Mouse (Mus musculus): ENCODE results near the gene Nrap.
"Not testable (repeated sequence)": the region's sequence is repeated elsewhere in the genome, so short reads cannot be mapped to it uniquely, and the experiment has no call there.

The Nrap gene

DNA sequence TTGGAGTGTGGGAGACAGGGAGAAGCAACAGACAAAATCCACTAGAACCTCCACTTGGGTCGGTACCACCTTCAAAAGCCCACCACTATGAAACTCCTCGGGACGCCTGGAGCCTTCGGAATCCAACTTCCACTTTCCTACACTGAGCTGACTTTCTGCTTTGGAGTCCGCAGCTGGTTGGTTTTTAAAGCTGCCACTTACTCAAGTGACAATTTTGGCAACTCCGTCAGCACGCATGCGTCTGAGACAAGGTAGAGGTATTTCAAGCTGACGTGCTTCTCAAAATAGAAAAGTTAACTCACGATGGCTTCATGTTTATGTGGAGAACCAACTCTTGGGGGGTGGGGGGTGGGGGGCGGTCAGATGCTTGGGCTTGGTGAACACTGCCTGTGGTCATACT, at the start of gene Nrap:
TSS of gene Nrap (minus strand) at position 159 of the 400 bp plus-strand sequence.
- no peak for DNase-seq (ENCODE audit: low spot score in 2 of 2)

DNA sequence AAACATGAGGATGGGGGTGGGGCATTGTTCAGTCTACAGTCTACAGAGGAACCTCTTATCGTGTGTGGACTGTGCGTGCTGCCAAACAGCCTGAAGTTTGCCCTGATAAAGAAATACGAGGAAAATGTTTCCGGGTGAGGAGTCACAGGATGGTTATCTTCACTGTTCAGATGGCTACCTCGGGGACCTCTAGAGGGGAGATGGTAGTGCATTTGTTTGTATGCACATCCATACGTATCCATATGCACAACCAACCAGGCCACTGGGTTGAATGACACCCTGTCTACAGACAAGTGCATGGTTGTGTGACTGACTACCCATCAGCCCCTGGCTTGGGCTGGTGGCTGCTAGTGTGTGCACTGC, 49.2 kb upstream of the Nrap start:
- DNase-seq (ENCODE audit: low spot score in 2 of 2): no peak

DNA sequence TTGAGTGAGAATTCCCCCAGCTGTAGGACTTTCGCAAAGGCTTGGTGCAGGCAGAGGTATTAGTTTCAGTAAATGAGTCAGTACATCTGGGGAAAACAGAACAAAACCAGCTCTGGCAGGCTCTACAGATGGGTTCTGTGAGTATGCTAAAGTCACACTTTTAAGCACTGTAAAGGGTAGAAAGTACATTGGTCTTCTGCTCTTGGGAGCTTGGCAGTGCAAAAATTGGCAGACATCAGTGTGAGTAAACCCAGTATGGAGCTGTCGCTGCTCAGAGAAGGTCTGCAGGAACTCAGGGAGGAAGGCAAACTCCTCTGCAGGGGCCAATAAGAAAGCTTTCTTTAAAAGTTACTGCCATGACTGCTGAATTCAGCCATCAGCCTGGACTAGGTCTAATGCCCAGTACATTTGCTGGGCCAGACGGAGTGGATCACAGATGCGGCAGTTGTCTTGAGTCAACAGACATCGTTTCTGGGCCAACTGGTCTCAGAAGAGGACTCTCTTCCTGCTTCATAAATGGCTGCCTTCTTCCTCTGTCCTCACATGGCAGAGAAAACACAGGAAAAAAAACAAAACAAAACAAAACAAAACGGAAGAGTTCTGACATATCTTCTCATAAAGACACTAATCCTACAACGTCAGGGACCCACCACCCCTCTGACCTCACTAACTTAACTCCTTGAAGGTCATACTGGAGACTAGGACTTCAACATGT, 48.7 kb upstream of the Nrap start:
- DNase-seq (ENCODE audit: low spot score in 2 of 2): no peak

DNA sequence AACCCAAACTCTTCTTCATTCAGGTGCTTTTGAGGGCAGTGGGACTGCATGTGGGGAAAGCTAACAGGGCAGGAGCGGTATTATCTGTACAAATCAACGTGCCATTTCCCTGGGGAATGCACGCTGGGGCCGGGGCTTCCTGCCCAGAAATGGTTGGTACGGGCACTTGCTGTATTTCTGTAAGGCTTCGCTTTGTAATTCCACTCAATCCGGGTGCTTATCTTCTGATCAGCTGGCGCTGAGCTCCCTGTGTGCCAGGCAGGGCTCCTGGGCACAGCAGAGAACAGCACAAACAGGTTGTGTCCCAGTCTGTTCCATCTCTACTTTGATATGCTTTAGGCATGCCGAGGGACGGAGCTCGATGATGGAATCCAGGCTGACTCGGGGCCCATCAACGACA, 46.5 kb upstream of the Nrap start:
- DNase-seq (ENCODE audit: low spot score in 2 of 2): no peak

DNA sequence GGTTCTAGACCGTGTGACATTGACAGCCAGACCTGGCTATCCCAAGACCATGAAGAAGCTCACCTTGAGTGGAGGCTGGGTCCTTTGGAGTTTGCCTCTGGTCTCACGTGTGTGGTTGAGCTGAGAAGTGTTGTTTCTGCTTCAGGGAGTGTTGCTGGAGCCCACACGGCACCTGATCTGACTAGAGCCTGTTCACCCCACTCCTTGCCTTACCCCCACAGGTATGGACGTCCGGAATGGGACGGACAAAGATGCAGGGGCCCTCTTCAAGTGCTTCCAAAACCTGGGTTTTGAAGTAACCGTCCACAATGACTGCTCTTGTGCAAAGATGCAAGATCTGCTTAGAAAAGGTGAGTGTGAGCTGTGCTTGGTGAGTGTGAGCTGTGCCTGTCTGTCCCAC, 43.7 kb upstream of the Nrap start:
- no peak for DNase-seq (ENCODE audit: low spot score in 2 of 2)

DNA sequence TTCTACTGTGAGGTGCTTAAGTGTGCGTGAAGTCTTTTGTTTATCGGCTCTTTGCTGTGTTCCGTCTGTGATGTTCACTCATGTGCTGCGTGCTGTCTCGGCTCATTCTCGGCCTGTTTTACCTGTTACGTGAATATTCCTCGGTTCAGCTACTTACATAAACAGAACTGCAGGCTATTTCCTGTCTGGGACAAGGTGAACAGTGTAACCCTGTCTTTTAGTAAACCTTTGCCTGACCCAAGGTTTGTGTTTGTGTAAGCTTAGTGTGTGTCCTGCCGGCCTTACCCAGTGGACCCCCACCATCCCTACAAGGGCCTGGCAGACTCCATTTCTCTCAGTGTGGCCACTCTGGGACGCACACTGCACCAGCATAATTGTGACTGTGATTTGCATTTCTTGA, 42.9 kb upstream of the Nrap start:
- no peak for DNase-seq (ENCODE audit: low spot score in 2 of 2)

DNA sequence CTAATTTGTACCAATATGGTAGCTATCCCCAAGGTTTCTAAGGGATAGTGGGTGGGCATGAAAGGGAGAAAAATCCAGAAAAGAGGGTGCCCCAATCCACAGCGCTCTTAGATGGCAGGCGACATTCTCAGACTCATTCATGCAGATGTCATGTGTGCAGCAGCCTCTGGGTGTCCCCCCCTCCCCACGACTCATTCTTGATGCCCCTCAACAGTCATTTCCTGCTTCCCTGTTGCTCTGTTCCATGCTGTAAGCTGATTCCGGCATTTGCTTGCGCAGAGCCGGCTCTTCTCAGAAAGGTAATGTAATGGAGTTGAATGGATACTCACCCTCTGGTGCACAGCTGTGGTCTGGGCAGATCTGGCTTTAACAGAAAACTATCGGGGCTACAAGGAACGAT, 40.5 kb upstream of the Nrap start:
- no peak for DNase-seq (ENCODE audit: low spot score in 2 of 2)

DNA sequence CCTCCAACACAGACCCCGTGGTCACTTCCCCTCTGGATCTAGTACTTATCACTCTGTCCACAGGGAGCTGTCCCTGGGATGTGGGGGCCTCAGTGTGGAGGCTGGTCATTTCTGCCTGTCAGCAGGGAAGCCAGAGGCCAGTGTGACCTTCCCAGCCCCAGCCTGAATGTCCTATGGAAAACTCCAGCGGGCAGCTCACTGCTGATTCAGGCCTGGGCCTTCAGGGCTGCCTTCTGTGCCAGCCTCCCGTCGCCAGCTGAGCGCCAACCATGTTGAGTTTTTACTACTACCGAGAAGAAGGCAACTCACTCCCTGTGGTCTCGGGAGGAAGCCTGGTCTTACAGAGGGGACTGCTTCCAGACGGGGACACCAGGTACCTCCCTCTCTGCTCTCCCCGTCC, 35.7 kb upstream of the Nrap start:
- no peak for DNase-seq (ENCODE audit: low spot score in 2 of 2)

DNA sequence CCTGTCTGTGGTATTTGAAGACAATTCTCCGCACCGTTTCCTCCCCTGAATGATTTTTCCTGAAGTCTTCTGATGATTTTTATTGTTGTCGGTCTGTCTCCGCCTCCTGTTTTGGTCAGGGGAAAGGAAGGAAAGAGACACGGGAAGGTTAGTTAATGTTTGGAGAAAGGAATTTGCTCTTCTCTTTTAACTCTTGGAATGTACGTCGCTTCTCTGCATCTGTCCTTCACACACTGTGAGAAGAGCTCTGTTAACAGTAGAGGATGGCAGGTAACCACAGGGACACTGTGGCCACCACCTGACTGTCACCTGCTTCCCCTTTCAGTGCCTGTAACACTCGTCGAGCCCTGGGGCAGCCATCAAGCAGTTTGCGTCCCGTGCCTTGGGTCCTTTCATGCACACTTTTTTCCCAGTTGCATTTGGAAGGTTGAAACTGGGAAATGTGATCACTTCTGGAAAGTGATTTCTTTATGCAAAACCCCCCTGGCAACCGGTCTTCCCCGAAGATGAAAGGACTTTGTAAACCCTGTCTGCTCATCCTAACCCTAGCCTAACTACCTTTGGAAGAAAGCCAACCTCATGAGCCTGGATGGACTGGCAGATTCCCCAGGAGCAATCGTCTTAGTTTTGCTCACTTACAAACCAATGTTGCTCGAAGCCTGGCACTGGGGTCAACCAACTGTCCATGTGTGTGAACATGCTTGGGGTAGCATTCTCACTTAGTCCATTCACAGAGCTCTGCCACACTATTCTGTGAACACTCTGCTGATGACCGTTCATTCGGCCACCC, 35.0 kb upstream of the Nrap start:
- DNase-seq (ENCODE audit: low spot score in 2 of 2): no peak

DNA sequence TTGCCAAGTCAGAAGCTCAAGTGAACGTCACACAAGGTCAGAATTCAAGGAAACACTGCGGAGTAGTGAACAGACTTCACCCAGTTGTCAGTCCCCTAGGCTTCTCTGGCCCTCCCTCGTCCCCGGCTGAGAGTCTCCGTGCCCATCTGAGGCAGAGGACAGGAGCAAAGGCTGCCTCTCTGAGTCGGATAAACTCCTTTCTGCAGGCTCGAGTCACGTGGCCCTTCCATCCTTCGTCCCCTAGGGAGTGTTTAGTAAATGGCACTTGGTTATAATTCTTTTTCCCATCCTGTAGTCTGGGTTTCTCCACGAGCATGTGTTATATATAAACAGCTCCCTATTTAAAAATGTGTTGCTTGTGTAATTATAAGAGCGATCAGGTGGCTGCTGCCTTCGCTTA, 33.5 kb upstream of the Nrap start:
- DNase-seq (ENCODE audit: low spot score in 2 of 2): peak in 1 of 2 experiments; percentile 22

DNA sequence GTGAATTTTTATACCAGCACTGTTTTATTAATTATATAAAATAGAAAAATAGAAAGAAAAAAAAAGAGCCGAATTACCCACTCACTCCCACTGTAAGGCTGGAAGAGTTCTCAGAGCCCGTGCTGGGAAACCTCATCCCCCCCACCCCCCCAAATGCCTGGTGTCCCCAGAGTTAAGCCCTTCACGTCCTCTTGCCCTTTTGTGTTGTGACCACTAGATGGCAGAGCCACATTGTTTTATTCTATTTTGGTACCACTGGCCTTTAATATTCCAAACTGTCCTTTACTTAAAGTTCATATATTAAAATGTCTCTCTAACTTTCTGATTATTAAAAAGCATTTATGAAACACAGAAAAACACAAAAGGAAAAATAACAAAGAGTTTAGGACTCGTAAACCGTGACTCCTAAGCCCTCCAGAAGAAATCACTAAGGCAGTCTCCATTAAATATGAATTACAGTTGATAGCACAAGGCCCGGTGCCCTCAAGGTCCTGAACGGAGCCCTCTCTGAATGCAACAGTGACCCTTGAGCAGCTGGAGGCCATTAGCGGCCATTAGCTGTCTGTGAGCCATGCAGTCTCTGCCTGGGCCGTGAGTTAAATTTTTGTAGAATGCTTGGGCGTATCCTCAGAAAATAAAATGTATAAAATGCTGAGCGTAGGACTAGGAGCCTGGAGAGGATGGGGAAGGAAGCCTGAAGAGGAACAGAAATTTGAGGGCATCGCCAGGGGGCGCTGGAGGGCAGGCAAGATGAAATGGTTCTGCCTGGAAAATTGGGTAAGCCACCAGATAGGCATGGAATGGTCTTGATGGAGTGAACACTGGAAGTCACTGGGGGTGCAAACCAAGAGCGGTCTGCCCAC, 32.9 kb upstream of the Nrap start:
- DNase-seq (ENCODE audit: low spot score in 2 of 2): peak; percentile 94 to 98

DNA sequence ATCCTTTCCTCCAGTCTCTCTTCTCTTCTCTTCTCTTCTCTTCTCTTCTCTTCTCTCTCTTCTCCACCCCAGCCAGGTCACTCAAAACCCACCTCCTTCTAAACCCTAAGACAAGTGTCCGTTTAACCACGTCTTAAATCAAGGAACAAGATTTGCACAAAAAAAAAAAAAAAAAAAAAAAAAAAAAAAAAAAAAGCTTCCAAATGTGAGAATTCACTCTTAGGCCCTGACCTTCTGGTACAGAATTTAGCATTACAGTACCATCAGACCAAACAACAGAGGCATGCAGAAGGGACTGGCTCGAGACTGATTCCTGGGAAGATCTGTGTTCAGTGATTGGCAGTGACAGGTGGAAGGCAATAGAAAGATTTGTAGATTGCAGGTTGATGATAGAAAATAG, 30.5 kb upstream of the Nrap start:
- DNase-seq (ENCODE audit: low spot score in 2 of 2): no peak

DNA sequence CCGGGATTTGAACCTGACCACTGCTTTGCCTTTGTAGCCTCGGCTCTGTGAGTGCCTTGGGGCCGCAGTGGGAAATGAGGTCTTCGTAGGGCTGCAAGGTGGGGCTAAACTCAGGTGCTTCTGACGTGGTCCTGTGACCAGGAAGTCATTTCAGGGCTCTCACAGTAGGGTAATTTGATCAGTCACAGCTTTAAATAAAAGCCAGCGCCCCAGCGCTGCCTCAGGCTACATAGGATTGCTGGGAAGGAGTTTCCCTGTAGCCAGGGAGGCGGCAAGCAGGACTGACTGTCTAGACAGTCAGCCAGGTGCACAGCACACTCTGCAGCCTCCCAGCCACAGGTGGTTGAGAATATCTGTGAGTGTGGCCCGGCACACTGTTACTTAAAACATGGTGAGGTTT, 29.6 kb upstream of the Nrap start:
- DNase-seq (ENCODE audit: low spot score in 2 of 2): no peak

DNA sequence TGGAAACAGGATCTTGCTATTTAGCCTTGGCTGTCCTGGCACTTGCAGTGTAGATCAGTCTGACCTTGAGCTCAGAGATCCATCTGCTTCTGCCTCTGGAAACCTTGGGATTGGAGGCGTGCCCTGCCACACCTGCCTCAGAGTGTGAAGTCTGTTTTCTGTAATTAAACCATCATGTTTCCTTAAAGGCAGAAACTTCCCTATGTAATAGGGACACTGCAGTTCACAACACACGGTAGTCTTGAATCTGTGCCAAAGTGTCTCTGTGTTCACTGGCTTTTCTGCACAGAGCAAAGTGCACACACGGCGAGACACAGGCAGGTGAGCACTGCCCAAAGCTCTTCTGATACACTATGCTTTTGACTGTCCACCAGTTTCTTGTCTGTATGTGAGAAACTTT, 28.6 kb upstream of the Nrap start:
- no peak for DNase-seq (ENCODE audit: low spot score in 2 of 2)

DNA sequence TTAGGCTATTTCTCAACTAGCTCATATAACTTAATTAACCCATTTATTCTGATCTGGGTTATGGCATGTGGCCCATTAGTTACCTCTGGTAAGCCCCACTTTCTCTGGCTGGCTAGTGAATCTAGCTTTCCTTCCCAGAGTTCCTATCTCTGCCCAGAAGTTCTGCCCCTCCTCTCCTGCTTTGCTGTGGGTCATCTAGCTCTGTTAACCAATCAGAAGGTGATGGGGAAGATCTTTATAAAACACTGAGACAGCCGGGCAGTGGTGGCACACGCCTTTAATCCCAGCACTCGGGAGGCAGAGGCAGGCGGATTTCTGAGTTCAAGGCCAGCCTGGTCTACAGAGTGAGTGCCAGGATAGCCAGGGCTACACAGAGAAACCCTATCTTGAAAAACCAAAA, 20.0 kb upstream of the Nrap start:
- DNase-seq (ENCODE audit: low spot score in 2 of 2): not testable (repeated sequence)

DNA sequence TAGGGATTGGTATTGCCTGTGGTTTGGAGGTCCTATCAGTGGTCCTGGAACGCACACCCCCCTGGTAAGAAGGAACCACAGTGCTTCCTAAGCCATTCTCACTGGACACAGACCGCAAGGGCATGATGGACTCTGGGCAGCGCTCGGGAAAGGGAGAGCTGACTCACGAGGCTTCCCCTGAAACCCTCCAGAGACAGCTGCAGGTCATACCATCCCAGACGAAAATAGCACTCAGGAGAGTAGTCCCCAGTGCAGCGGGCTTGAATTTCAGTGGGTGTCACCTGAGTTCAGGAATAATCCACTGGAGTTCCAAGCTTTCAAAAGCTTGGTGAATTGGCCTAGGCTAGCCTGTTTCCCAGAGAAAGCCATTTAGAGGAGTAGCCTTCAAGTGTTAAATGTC, 16.7 kb upstream of the Nrap start:
- DNase-seq (ENCODE audit: low spot score in 2 of 2): no peak

DNA sequence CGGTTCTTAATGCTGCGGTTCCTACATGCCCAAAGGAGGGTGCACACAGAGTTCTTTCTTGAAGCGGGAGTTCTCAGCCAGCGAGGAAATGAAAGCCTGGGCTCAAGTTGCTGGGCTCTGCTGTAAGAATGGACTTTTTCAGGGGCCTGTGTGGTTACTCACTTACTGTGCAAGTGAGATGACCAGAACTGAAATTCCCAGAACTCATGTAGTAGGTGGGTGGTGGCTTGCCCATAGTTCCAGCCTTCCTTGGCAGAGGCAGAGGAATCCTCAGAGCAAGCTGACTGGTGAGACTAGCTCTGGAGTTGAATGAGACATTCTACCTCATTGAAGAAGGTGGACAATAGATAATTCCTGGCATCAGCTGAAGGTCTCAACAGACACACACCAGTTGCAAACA, 16.0 kb upstream of the Nrap start:
- DNase-seq (ENCODE audit: low spot score in 2 of 2): no peak

DNA sequence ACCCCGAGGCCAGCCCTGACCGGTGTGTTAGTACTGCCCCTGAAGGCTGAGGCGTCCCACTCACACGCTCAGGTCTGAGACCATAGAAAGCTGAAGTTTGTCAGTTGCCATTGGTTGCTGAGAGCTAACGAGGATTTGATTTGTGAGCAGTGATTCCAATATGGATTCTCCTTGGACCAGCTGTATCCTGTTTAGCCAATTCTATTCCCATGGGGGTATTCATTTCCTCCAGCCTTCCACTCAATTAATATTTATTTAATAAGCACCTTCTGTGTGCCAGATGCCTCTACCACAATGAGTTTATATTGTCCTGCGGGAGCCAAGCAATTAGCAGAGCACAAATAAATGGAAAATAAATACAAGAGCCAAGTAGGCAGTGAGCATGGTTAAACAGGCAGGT, 12.0 kb upstream of the Nrap start:
- no peak for DNase-seq (ENCODE audit: low spot score in 2 of 2)

DNA sequence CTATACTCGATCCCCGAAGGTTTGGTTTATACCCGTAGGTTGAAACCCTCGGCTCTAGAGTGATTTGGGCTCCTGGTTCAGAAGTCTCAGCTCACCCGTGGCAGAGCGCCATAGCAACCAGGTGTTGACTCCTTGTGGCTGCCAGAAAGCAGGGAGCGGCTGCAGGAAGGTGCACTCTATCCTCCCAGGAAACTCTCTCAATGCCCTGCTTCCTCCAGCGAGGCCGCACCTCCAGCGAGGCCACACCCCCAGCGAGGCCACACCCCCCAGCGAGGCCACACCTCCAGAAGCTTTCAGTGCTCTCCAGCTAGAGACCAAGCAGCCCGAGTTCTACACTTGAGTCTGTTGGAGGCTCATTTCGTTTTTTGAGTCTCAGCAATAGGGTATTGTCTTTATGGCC, 10.4 kb upstream of the Nrap start:
- DNase-seq (ENCODE audit: low spot score in 2 of 2): no peak

DNA sequence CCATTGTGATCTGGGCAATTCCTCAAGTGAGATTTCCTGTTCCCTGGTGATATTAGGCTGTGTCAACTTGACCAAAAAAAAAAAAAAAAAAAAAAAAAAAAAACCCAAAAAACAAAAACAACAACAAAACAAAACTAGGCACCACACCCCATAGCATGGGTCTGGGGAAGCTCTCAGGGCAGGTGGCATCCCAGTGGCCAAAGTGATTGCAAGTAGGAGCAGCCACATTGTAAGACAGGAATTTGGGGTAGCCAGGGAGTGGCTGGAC, 8.6 kb upstream of the Nrap start:
- DNase-seq (ENCODE audit: low spot score in 2 of 2): no peak

DNA sequence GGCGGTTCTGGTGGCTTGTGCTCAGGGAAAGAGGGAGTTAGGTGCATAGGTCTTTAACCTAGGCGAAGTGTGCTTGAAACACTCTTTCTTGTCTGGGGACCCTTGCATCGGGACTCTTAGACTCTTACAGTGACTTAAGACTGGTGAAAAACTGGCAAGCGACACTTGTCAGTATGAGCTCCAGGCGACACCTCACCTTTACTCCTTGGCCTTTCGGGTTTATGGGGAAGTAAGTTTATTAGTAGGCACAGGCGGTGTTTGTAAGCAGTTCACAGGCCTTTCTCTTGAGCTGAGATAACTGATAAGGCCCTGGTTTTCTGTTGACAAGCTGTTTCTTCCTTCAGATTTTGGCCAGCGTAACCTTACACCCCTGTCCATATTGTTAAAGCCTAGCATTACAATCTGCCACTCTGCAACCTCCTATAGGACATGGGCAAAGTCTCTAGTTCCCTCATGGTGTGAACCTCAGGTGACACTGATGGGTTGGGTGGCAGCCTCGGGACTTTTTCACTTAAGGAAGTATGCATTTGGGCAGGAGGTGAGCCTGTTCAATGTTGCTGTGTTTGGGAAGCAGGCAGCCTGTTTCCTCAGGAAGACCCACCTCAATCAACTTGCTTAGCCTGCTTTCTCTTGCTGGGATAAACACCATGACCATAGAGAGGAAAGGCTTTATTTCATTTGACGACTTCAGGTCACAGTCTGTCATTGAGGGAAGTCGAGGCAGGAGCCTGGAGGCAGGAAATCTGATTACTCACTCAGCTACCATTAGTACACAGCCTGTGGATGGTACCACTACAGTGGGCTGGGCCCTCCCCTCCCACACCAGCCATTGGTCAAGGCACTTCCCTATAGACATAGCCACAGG, 8.1 kb upstream of the Nrap start:
- no peak for DNase-seq (ENCODE audit: low spot score in 2 of 2)

All from frontal cortex, postnatal 25 days (tissue).